Mouse (Mus musculus): ENCODE results near the gene Mrpl1. TPM values are rescaled to one million over a fixed set of nuclear protein-coding genes. Genes with fewer than 3 reads are reported as not detected.

Mrpl1 gene
- total and polyA plus RNA-seq, 3 experiments, result 31.3 to 77.6 (median 44.2) TPM

- Histone ChIP-seq H3K27me3 (replicated peaks) (no peaks in the 10 kb centered on the region), H3K27ac (ENCODE audit: insufficient read depth, low read depth) (no peak overlapping the region), H3K4me2 (ENCODE audit: insufficient read depth, low read depth, poor library complexity, severe bottlenecking) (no peak overlapping the region), H3K79me2 (replicated peaks; ENCODE audit: control insufficient read depth, extremely low read depth, insufficient read depth, poor library complexity, severe bottlenecking) (peaks cover 21% of the 10 kb centered on the region), H3K9ac (ENCODE audit: insufficient read depth, low read depth) (no peak overlapping the region), H3K9me3 (replicated peaks; ENCODE audit: low read length) (peaks cover 2% of the 10 kb centered on the region), H3K4me1 (ENCODE audit: control insufficient read depth in 1 of 2, insufficient read depth in 2 of 2) (peaks cover 0 to 22% of the 10 kb centered on the region in 2 experiments; a peak in 2 of 4 replicates), H3K4me3 (replicated peaks in 1 of 3; ENCODE audit: low read depth in 2 of 3, low read length in 2 of 3, poor library complexity in 1 of 3) (no peak overlapping the region), H3K36me3 (replicated peaks in 1 of 2; ENCODE audit: control insufficient read depth in 1 of 2, insufficient read depth in 1 of 2, low read length in 1 of 2) (peaks cover 25 to 57% of the 10 kb centered on the region in 2 experiments)
- in situ Hi-C loops (cut with MboI; ENCODE audit: low pct_ligation_motif_present, low pct_unique_long_range_greater_than_20kb, low sequenced_read_pairs) (no loop called here), dilution Hi-C loops (cut with MboI; ENCODE audit: extremely low pct_ligation_motif_present, extremely low pct_unique_long_range_greater_than_20kb, low sequenced_read_pairs) (no loop called here)
- no peak for DNase-seq (ENCODE audit: extremely low read depth)
- no peak for TF ChIP-seq JUND (conservative IDR thresholded peaks at IDR 0.05; ENCODE audit: low read depth, low read length)
- TF ChIP-seq NELFE (IDR thresholded peaks at IDR 0.05; ENCODE audit: low read depth, low read length), result no peak
- TF ChIP-seq MAX (IDR thresholded peaks at IDR 0.05; ENCODE audit: low read length), result no peak
- no peak for TF ChIP-seq RAD21 (IDR thresholded peaks at IDR 0.05; ENCODE audit: low read depth, low read length)
- no peak for TF ChIP-seq ELF1 (IDR thresholded peaks at IDR 0.05; ENCODE audit: low read depth, low read length)
- TF ChIP-seq SMC3 (IDR thresholded peaks at IDR 0.05; ENCODE audit: low read depth, low read length), result no peak
- no peak for TF ChIP-seq KAT2A (IDR thresholded peaks at IDR 0.05; ENCODE audit: insufficient replicate concordance, low read length)
- TF ChIP-seq RCOR1 (conservative IDR thresholded peaks at IDR 0.05; ENCODE audit: low read depth, low read length), result no peak
- TF ChIP-seq PAX5 (IDR thresholded peaks at IDR 0.05; ENCODE audit: low read length), result no peak
- no peak for TF ChIP-seq TCF12 (IDR thresholded peaks at IDR 0.05; ENCODE audit: low read depth, low read length)
- TF ChIP-seq MAZ (IDR thresholded peaks at IDR 0.05; ENCODE audit: low read depth, low read length), result no peak
- no peak for TF ChIP-seq CTCF (conservative IDR thresholded peaks at IDR 0.05 in 1 of 2, IDR thresholded peaks at IDR 0.05 in 1 of 2; ENCODE audit: low read depth in 2 of 2, low read length in 2 of 2)
- no peak for TF ChIP-seq UBTF (IDR thresholded peaks at IDR 0.05; ENCODE audit: low read depth, low read length)
- no peak for TF ChIP-seq NRF1 (IDR thresholded peaks at IDR 0.05; ENCODE audit: low read depth, low read length)
- no peak for TF ChIP-seq MEF2A (IDR thresholded peaks at IDR 0.05; ENCODE audit: borderline replicate concordance, low read depth, low read length)
- no peak for TF ChIP-seq USF2 (conservative IDR thresholded peaks at IDR 0.05; ENCODE audit: low read depth, low read length)
- no peak for TF ChIP-seq CHD2 (IDR thresholded peaks at IDR 0.05; ENCODE audit: low read length)
- TF ChIP-seq POLR2AphosphoS2 (IDR thresholded peaks at IDR 0.05; ENCODE audit: low read depth, low read length), result no peak
Measured at GRCm38 (mm10) chr5:96226490-96226889, 17.2 kb downstream of the Mrpl1 start.

- H3K9ac ChIP-seq (ENCODE audit: insufficient read depth, low read depth), result no peak overlapping the region
- H3K36me3 ChIP-seq (replicated peaks in 1 of 2; ENCODE audit: control insufficient read depth in 1 of 2, insufficient read depth in 1 of 2, low read length in 1 of 2), result peaks cover 35 to 76% of the 10 kb centered on the region in 2 experiments
- H3K4me2 ChIP-seq (ENCODE audit: insufficient read depth, low read depth, poor library complexity, severe bottlenecking), result no peak overlapping the region
- no peak for DNase-seq (ENCODE audit: extremely low read depth)
- in situ Hi-C loops (cut with MboI; ENCODE audit: low pct_ligation_motif_present, low pct_unique_long_range_greater_than_20kb, low sequenced_read_pairs) (no loop called here), dilution Hi-C loops (cut with MboI; ENCODE audit: extremely low pct_ligation_motif_present, extremely low pct_unique_long_range_greater_than_20kb, low sequenced_read_pairs) (no loop called here)
- H3K4me1 ChIP-seq (ENCODE audit: control insufficient read depth in 1 of 2, insufficient read depth in 2 of 2), result peaks cover 0 to under 1% of the 10 kb centered on the region in 2 experiments; a peak in 1 of 4 replicates
- no peak overlapping the region for H3K4me3 ChIP-seq (replicated peaks in 1 of 3; ENCODE audit: low read depth in 2 of 3, low read length in 2 of 3, poor library complexity in 1 of 3)
- H3K9me3 ChIP-seq (replicated peaks; ENCODE audit: low read length), result peaks cover 2% of the 10 kb centered on the region
- no peak overlapping the region for H3K27ac ChIP-seq (ENCODE audit: insufficient read depth, low read depth)
- TF ChIP-seq EP300 (IDR thresholded peaks at IDR 0.05; ENCODE audit: low read length) (no peak), CHD1 (IDR thresholded peaks at IDR 0.05; ENCODE audit: low read depth, low read length) (no peak), JUN (IDR thresholded peaks at IDR 0.05; ENCODE audit: insufficient read depth, low read depth, low read length) (no peak), NELFE (IDR thresholded peaks at IDR 0.05; ENCODE audit: low read depth, low read length) (no peak), ZC3H11A (IDR thresholded peaks at IDR 0.05; ENCODE audit: low read depth, low read length) (no peak), TBP (conservative IDR thresholded peaks at IDR 0.05; ENCODE audit: low read depth, low read length) (no peak), JUND (conservative IDR thresholded peaks at IDR 0.05; ENCODE audit: low read depth, low read length) (no peak), TCF12 (IDR thresholded peaks at IDR 0.05; ENCODE audit: low read depth, low read length) (no peak), SMC3 (IDR thresholded peaks at IDR 0.05; ENCODE audit: low read depth, low read length) (no peak), USF1 (IDR thresholded peaks at IDR 0.05; ENCODE audit: low read depth, low read length) (no peak), ZKSCAN1 (IDR thresholded peaks at IDR 0.05; ENCODE audit: borderline replicate concordance, low read depth, low read length) (no peak), CHD2 (IDR thresholded peaks at IDR 0.05; ENCODE audit: low read length) (no peak), MEF2A (IDR thresholded peaks at IDR 0.05; ENCODE audit: borderline replicate concordance, low read depth, low read length) (no peak), USF2 (conservative IDR thresholded peaks at IDR 0.05; ENCODE audit: low read depth, low read length) (no peak), RAD21 (IDR thresholded peaks at IDR 0.05; ENCODE audit: low read depth, low read length) (no peak), ZNF384 (IDR thresholded peaks at IDR 0.05; ENCODE audit: low read depth, low read length) (no peak), MAFK (IDR thresholded peaks at IDR 0.05; ENCODE audit: insufficient replicate concordance, low read length) (no peak)
- H3K79me2 ChIP-seq (replicated peaks; ENCODE audit: control insufficient read depth, extremely low read depth, insufficient read depth, poor library complexity, severe bottlenecking), result peaks cover 12% of the 10 kb centered on the region
- no peaks in the 10 kb centered on the region for H3K27me3 ChIP-seq (replicated peaks)
Measured at GRCm38 (mm10) chr5:96228967-96229366, 19.7 kb downstream of the Mrpl1 start.
